Mouse (Mus musculus): ENCODE results near the gene Lmod3.

GRCm38 (mm10) chr6:97289838-97290237 is 37.3 kb upstream of the Lmod3 start:
- TF ChIP-seq POLR2A (IDR thresholded peaks at IDR 0.05; ENCODE audit: control insufficient read depth, extremely low read depth, insufficient read depth, low read length, poor library complexity) (no peak), CTCF (IDR thresholded peaks at IDR 0.05; ENCODE audit: borderline replicate concordance, control insufficient read depth, extremely low read depth, insufficient read depth, low read length, poor library complexity) (no peak)
